Mouse (Mus musculus) right cerebral cortex, postnatal 14 days (tissue): ENCODE measurements at regions not wholly inside any gene's neighbourhood (a gene's known extent, or its start where the extent isn't known, plus 50 kb on each side); places are given as distances from the start of the nearest gene placed in this dataset.

Source experiments
- DNase-seq: peaks from one replicate; pipeline ENCODE4 v3.0.0; 2022

GRCm38 (mm10) chr11:17764146-17764545, 189.5 kb downstream of the Etaa1 start:
- no peak for DNase-seq

GRCm38 (mm10) chr11:17768345-17768759, 185.3 kb downstream of the Etaa1 start:
- DNase-seq = no peak

DNA sequence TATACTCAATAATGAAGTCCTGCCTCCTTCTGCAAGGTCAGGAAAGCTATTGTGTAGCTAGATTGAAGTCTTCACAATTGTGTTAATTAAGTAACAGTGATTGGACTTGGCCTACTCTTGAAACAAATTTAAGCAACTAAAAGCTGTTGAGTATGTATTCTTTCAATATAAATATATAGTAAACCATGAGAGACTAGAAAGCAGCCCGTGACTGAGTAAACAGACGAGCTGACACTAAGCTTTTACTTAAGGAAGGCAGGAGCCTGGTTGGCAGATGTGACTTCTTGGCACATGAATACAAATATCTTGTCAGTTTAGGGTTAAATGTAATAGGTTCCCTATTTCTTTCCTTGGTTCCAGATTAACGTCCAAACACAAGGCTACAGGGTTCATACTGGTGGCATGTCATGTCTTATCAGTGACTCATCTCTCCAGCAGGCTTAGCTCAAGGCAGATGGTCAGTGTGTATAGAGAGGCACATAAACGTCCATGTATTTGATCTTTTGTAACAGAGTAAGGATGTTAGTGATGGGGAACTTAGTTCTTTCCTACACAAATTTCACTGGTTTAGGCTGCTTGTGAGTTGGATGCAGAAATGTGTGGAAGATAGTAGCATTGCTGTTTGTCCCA, 184.7 kb downstream of the Etaa1 start:
- no peak for DNase-seq

GRCm38 (mm10) chr11:17797632-17798031, 156.0 kb downstream of the Etaa1 start:
- DNase-seq = no peak

GRCm38 (mm10) chr11:17807851-17808250, 145.8 kb downstream of the Etaa1 start:
- DNase-seq = no peak

- no peak for DNase-seq
Observed at GRCm38 (mm10) chr11:17811829-17812559, 141.7 kb downstream of the Etaa1 start.

DNA sequence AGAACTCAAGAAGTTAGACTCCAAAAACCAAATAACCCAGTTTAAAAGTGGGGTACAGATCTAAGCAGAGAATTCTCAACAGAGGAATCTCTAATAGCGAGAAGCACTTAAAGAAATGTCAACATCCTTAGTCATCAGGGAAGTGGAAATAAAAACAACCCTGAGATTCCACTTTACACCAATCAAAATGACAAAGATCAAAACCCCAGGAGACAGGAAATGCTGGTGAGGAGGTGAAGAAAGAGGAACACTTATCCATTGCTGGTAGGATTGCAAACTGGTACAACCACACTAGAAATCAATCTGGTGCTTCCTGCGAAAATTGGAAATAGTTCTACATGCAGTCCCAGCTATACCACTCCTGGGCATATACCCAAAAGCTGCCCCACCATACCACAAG, 111.0 kb downstream of the Etaa1 start:
- no peak for DNase-seq

GRCm38 (mm10) chr11:17852405-17852804, 101.3 kb downstream of the Etaa1 start:
- DNase-seq = peak; percentile 21

DNA sequence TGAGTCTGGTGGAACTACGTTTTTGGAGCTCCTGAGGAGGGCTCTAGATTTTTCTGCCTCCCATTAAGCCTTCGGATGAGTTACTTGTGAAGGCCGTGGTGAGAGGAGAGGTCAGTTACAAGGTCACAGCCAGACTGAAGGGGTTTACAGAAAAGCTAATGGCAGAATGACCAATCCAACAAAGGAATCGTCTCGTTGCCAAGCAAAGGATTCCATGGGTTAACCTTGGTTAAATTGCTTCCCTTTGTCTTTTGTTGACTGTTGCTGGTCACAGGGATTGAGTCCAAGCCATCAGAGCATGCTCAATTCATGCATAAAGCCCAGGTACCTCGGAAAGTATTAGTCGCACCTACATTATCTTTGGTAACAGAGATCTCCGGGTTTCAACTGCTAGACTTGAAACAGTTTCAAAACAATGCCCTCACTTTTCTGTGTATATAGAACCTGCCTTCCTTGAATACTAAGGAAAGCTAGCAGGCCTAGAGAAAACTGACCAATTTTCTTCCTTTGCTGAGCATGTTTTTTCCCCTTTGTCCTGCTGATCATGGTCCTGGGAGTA, 100.3 kb downstream of the Etaa1 start:
- no peak for DNase-seq

DNA sequence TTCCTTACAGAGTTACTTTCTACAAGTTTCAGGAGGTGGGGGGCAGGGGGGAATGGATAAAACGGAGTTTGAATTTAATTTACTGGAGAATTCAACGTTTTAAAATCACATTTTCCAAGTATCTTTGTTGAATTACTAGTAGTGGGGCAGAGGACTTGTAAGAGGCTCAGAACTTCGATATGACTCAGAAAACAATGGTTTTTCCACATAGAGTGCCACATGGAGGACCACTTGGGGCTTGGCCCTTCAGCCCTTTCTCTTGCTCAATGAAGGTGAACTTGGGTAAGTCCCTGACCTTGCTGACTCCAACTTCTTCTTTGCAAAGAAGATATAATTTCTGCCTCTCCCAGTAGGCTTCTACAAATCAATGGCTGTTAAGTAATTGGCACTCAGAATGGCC, 99.8 kb downstream of the Etaa1 start:
- no peak for DNase-seq

DNA sequence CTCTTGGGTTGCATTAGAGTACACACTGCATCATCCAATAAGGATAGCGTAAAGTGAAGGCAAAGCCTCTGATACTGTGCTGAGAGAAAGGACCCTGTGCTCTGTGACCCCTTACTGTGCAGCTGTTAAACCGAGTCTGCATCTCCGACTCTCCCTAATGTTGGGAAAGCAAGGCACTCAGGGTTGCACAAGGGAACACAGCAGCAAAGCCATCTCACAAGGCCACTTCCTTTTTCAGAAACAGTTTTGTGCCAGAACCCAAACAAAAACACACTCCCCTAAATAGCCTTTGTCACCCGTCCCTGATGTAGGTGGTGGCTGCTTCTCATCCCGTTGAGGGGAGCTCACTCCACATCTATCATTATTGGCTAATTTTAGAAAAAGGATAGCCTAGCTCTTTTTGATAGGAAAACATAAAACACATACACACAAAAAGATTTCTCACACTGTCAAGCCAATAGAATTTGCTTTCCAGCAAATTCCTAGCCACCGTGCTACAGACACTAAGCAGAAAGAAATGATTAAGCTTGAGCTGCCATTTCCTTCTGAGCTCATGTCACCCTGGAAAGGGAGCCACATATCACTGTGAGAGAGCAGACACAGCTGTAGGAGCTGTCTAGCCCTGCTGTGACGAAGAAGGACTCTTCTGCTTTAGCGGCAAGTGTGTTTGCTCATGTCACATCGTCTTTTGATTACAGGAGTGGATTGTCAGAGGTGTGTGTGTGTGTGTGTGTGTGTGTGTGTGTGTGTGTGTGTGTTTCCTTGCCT, 94.1 kb downstream of the Etaa1 start:
- DNase-seq = no peak

DNA sequence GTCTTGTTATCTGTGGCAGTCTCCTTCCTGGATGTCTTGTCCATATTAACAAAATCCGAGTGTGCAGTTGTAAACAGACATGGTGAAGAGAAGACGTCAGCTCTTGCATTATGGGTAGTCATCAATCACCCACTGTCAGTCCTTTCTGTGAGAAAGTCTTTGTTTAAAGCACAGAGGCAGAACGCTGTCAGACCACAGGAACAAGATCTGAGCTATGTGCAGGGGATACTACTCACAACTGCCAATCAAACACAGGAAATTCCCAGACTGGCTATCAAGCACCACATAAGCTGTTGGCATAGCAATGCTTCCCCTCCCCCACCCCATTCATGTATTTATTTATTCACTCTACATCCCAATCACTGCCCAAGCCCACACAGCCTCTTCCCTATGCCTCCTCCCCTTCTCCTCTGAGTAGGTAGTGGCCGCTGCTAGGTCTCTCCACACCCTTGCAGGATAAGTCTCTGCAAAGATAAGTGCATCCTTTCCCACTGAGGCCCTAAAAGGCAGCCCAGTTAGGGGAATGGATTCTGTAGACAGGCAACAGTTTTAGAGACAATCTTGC, 88.8 kb downstream of the Etaa1 start:
- DNase-seq = no peak

- DNase-seq = no peak
Observed at GRCm38 (mm10) chr11:17870690-17871089, 83.0 kb downstream of the Etaa1 start.

DNA sequence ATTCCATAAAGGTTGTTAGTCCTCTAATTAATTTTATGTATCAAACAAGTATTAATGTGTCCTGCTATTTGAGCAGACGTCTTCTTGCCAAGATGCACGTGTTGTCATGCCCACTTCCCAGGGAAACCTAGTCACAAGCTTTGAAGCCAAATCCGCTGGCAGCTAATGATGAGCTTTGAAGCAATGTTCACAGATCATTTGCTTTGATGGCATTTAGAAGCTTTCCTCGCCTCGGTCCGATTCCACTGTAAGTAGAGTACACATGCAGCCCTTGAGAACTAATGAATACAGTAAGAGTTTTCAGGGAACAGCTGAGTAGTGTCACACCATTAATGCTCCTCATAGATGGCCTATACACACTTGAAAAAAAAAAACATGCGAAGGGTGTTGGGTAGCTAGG, 81.8 kb downstream of the Etaa1 start:
- DNase-seq = no peak

GRCm38 (mm10) chr11:17883276-17883675, 70.4 kb downstream of the Etaa1 start:
- no peak for DNase-seq
